Mouse (Mus musculus): ENCODE data around the gene Cnp. TPM values are rescaled to one million over a fixed set of nuclear protein-coding genes. Genes with fewer than 3 reads are reported as not detected.
A peak's percentile ranks its signal among the peaks of the same experiment; 100 is the strongest.
"Not testable (repeated sequence)": the region's sequence is repeated elsewhere in the genome, so short reads cannot be mapped to it uniquely, and the experiment has no call there.

The Cnp gene
- polyA plus RNA-seq, 1 experiment = 227 TPM

DNA sequence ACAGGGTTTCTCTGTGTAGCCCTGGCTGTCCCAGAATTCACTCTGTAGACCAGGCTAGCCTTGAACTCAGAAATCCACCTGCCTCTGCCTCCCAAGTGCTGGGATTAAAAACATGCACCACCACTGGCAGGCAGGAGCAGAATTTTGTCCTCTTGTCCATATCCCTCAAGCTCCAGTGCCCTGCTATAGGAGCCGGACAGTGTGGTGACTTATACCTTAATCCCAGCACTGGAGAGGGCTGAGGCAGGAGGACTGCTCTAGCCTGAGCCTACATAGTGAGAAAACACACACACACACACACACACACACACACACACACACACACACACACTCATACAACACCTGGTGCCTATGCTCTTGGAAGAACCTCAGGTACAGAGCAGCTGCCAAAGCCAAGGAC lies 7.7 kb downstream of the Cnp start:
- not testable (repeated sequence) for DNase-seq (ENCODE audit: extremely low spot score in 1 of 2, low spot score in 1 of 2)

DNA sequence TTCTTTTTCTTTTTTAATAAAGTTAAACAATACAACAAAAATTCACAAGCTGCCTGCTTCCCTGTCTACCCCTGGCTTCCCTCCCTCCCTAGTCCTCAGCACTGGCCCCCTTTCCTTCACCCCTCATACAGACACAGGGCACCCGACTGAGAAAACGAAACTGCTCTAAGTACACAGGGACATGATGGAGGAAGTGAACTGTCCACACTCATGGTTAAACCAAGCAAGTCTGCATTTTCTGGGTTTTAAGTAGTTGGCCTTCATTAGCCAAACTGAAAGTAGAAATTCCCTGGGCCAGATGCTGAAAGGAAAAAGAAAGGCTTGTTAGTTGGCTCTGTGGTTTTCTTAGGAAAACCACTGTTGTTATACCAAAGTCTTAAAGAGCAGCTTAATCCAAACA lies 8.1 kb downstream of the Cnp start:
- DNase-seq (ENCODE audit: extremely low spot score in 1 of 2, low spot score in 1 of 2) = no peak

DNA sequence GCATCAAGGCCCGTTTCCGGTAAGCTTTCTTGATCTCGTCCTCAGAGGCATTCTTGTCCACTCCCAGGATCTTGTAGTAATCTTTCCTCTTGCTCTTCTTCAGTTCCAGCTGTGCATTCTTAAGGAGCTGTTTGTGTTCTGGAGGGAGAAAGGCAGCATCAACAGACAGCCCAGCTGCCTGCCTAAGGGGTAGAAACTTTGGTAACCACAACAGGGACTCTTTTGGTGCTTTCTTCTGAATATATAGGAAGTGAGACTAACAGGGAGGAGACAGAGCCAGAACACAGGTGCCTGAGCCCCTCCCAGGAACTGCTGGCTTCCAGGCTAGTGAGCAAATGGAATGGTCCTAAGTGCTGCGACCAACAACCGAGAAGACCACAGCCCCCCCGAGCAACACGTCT lies 9.9 kb downstream of the Cnp start:
- DNase-seq (ENCODE audit: extremely low spot score in 1 of 2, low spot score in 1 of 2) = no peak

DNA sequence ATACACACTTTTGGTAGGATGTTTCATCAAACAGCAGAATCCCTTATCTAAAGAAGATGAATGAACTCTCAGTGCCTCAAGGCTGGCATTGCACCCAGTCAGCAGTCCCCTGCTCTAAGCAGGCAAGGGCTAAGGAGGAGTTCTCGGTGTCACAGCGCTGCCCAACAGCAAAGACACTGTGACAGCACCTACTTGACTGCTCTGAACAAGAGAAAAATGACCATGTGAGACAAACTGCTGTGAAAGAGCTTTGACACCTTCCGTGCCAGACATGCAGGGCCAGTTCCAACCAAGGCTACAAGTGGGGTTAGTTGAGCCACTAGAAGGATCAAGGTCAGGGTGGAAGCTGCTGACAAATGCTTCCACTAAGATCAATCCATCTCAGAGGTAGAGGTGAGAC lies 10.4 kb downstream of the Cnp start:
- no peak for DNase-seq (ENCODE audit: extremely low spot score in 1 of 2, low spot score in 1 of 2)

DNA sequence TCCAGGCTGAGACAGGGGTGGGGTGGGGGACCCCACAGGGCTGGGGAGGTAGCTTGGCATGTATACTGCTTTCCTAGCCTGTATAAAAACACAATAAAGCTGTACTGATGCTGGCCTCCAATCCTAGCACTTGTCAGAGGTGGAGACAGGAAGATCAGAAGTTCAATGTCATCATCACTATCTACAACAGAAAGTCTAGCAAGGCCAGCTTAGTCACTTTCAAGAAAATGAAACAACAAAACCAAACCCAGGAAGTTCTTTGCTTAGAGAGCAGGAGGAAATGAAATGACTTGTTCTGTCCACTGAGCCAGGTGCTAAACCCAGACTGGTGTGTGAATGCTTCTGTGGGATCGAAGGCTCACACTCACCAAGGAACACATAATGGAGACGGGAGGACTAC lies 13.8 kb downstream of the Cnp start:
- DNase-seq (ENCODE audit: extremely low spot score in 1 of 2, low spot score in 1 of 2) = no peak

DNA sequence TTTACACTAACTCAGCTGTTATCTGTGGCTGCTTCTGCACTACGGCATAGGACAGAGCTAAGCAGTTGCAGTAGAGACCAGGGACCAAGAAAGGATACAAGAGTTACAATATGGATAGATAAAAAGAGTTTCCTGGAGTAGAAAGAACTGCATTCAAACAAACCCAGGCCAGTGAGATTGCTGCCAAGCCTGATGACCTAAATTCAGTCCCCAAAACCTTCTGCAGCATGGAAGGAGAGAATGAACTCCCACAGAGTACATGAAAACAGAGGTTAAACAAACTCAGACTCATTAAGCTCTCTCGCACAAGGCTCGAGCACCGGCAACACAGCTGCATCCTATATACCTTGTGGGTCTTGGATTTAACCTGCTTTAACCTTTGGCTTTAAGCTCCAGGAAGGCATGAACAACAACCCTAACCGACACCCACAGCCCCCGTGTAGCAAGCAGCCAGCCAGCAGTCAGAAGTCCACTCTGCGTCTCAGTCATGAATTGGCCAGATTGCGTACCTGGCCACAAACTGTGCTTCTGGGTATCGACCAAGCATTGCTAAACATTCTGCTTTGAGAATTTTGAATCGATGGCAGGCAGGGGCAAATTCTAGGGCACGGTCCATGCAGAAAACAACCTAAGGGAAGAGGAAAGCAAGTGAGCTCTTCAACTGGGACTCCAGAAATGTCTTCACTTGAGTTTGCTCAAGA lies 17.8 kb downstream of the Cnp start:
- DNase-seq (ENCODE audit: extremely low spot score in 1 of 2, low spot score in 1 of 2) = no peak

DNA sequence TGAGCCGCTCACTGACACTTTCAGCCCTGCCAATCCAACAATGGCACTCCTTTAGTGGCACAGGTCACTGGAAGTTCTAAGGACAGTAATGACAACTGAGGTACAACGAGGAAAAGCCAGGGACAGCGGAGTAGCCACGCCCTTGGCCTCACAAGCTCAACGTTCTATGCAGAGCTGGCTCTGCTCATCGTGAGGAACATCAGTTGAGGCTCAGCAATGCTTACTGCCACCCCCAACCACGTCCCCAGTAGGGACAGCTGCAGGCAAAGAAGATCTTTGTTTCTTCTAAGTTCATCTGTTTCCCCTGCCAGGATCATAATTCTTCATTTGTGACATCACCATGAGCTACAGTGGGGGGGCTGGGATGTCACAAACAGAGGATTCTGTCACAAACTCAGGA lies 19.9 kb downstream of the Cnp start:
- no peak for DNase-seq (ENCODE audit: extremely low spot score in 1 of 2, low spot score in 1 of 2)

DNA sequence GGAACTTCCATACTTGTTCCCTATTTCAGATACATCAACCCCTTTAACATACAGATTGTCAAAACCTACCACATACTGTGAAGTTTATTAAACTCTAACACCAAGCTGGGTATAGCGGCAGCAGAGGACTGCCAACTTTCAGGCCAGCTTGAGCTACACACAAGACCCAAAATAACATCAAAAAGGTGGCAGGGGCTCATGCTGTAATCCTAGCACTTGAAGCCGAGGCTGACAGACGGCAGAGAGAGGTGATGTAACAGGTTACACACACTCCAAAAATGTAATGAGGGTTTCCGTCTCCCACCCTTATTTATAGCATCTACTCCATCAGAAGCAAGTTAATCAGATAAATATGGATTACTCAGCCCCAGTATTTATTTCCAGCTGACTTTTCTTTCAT lies 20.8 kb downstream of the Cnp start:
- DNase-seq (ENCODE audit: extremely low spot score in 1 of 2, low spot score in 1 of 2) = no peak

DNA sequence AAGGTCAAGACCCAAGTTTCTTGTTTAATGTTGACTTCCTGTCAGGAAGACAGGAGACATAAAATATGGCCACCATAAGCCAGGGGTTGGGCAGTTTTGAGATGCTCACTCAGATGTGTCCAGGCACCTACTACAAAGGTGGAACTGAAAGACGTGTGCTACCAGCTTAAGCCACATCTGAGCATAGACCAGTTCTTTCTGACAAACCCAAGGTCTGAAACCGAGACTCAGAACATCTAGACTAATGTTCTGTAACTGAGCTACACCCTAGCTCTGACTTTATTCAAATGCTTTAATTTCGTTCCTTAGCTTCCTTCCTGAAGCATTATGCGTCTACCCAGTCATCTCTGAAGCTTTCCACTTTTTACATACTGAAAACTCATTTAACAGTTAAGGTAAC lies 23.4 kb downstream of the Cnp start:
- DNase-seq (ENCODE audit: extremely low spot score in 1 of 2, low spot score in 1 of 2) = no peak

DNA sequence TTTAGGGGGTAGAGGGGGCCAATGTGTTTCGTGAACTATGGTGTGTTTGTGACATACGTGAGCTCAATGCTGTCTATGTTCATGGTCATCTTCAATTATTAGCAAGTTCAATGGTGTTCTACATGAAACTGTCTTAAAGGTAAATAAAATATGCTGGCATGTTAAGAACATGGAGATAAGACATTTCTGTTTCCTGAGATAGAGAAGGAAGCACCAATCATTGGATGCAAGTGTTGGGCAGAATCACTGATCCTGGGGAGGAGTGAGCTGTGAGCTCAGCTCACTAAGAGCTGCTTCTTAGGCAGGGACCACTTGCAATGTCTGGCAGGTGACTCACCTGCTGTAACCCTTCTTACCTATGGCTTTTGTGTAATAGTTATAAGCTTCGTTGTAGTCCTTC lies 26.7 kb downstream of the Cnp start:
- no peak for DNase-seq (ENCODE audit: extremely low spot score in 1 of 2, low spot score in 1 of 2)

DNA sequence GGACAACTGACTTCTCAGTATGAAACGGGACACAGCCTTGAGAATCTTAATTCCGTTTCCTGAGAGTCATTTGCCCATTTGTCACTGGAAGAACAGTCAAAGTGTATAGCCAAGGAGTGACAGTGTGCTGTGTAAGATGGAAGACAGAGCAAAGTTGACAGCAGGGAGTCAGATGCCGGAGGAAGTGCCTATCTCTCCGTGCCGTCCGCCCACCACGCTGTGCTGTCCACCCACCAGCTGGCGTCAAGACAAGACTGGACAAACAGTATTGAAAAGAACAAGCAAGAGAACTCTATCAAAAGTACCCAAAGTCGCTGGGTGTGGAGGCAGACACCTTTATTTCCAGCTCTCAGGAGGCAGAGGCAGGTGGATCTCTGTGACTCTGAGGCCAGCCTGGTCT lies 28.5 kb downstream of the Cnp start:
- DNase-seq (ENCODE audit: extremely low spot score in 1 of 2, low spot score in 1 of 2) = no peak

DNA sequence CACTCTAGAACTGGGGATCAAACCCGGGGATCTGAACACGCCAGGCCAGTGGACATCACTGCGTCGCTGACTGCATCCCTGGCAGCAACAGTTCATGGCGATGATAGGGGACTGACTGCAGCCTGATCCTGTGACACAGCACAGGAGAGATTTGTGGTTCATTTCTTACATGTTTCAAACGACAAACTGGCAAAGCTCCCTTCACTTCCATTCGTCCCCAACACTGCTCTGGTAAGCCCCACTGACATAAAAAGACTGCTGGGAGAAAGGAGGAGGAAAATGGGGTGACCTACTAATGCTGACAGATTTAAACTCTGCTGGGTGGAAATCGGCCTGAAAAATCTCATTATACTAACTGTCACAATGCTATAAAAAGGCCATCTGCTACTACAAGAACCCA lies 29.1 kb downstream of the Cnp start:
- DNase-seq (ENCODE audit: extremely low spot score in 1 of 2, low spot score in 1 of 2) = no peak

DNA sequence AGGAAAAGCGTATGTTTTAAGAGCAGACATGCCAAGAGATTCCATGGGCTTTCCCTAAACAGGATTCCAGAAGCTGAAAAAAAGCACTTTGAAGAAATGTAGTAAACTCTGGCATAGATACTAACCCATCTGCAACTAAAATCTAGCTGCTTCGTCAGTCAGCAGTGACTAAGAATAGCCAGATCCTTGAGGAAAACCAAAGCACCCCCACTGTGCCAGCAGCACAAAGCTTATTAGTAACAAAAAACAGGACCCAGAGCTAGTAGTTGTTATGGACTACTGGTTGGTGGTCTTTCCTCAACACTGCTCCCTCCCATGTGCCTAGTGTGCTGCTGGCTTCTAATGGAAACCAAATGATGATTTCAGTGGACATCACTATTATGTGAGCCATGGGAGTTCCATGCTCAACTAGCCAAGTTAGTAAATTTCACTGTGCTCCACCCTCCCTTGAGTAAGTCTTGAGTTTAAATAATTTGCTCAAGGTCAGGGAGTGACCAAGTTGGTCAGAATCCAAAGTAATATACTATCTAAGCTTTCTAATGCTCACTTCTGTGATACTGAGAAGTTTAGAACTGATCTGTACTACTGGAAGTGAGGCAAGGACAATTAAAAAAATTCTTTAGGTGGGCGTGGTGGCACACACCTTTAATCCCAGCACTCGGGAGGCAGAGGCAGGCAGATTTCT lies 29.8 kb downstream of the Cnp start:
- DNase-seq (ENCODE audit: extremely low spot score in 1 of 2, low spot score in 1 of 2) = peak in 1 of 2 experiments; percentile 51

DNA sequence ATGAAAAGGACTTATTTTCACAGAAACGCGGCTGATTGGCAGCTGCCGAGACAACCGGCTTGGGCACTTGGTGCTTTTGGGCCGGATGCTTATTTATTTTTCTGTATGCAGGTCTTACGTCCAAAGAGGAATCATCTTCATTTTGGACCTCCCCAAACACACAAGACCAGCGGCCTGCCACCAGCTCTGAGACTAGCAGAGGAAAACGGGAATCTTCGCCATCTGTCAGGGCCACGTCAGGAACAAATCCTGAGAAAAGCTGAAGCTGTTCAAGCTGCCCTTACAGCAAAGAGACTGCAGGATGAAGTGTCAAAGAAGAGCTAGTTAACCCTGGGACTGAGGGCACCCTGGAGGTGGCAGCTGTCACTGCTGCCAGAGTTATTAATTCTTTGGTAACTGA lies 30.7 kb downstream of the Cnp start:
- DNase-seq (ENCODE audit: extremely low spot score in 1 of 2, low spot score in 1 of 2) = no peak

DNA sequence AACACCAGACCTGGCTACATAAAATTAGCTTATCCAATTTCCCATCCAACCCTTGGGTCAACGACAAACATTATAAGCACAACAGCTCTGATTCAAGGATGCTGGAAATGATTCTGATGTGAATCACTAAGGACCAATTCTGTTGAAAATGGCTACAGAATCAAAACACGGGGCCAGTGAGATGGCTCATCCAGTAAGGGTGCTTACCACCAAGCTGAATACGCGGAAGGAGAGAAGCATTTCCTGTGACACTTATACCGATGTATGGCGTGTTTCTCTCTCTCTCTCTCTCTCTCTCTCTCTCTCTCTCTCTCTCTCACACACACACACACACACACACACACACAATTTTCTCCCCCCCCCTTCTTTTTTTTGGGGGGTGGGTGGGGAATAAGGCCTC lies 32.4 kb downstream of the Cnp start:
- no peak for DNase-seq (ENCODE audit: extremely low spot score in 1 of 2, low spot score in 1 of 2)

DNA sequence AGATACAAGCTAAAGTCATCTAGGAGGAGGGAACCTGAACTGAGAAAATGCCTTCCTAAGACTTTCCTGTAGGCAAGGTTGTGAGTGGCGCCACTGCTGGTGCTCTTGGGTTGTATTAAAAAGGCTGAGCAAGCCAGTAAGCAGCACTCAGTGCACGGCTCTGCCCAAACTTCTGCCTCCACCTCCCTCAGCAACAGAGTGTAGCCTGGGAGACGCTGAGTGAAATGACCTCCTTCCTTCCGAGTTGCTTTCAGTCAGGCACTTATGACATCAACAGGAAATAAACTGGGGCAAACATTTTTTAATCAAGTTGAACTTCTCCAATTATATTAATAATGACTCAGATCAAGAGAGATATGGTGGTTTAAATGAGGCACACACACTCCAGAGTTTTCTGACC lies 34.1 kb downstream of the Cnp start:
- no peak for DNase-seq (ENCODE audit: extremely low spot score in 1 of 2, low spot score in 1 of 2)

DNA sequence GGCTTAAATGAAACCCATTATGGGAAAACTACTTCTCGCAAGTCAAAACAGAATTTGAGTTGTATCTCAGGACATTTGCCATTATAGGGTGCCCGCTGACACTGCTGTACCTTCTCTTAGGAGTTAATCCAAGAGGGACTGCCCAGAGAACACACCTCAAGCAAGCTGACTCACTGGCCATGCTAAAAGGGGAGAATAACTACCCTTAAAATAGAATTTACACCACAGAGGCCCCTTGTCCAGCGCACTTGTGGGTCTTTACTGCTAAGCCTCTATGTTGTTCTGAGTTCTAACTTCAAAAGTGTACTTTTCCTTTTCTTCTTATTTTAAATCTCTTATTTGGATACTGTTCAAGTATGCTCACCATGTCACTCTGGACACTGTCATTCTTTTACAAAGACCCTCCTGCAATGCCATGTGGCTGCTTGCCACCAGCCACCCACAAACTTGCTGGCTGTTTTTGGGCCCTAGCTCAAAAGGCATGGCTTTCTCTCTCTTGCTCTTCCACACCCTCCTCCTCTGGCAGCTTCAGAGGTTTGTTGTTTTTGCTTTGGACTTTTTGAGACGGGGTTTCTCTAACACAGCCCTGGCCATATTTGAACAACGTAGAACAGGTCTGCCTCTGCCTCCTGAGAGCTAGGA lies 34.8 kb downstream of the Cnp start:
- DNase-seq (ENCODE audit: extremely low spot score in 1 of 2, low spot score in 1 of 2) = no peak

DNA sequence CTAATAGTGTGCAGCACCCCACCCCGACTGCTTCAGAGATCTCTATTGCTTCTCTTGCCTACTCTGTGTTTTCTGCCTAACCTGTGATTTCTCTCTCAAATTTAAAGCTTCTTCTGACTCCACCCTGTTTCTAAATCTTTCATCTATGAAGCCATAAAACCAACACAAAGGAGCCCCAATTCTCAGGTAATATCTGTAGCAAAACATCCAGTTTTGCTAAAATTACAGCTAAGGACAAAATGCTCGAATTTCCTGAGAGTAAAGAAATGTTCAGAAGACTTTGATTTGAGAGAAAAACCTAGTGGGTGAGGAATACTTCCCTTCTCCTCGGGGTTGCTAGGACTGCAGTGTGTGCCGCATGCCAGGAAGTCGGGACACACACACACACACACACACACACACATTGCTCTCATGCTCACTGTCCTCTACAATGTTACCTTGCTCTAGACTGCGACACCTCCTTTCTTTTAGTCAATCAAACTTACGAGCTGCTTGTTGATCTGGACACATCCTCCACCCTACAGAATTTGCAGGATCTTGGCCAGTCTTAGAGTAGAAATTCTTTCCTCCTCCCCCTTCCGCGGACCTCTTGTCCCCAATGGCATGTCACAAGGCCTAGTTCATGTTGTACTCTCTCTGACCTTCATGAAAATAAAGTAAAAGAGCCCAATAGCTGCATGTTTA lies 35.4 kb downstream of the Cnp start:
- DNase-seq (ENCODE audit: extremely low spot score in 1 of 2, low spot score in 1 of 2) = no peak

DNA sequence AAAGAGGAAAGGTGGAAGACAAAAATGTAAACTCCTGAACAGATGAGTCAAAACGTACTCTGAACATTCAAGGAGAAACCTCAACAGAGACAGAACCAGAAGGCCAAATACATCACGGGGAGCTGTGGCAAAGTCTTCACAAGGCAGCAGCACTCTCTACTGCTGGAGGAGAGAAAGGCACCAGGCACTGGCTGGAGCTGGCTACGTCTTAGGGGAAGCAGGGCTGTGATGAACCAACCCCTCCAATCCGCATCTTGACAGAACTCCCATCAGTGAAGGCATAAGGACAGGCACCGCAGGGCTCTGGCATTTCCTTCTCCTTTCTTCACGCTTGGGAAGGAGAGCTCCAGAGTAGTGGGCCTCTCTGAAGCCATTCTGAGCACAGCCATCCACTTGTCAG lies 36.9 kb downstream of the Cnp start:
- DNase-seq (ENCODE audit: extremely low spot score in 1 of 2, low spot score in 1 of 2) = no peak

DNA sequence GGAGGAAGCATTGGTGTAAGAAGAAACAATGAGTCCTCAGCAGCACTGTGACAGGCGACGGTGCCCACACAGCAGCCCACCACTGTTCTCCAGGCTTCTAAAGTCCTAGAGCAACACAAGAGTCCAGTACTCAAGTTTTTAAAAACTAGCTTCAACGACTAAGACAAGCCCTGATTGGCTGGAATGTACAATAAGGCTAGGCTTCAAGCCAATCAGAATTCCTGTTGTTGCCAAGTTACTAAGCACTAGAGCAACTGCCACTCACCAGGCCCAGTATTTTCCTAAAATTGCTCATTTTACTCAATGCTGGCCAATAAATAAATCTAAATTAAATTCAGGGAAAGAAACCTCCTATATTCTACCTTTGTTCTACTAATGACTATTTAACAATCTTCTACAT lies 38.5 kb downstream of the Cnp start:
- peak in 1 of 2 experiments; percentile 56 for DNase-seq (ENCODE audit: extremely low spot score in 1 of 2, low spot score in 1 of 2)

DNA sequence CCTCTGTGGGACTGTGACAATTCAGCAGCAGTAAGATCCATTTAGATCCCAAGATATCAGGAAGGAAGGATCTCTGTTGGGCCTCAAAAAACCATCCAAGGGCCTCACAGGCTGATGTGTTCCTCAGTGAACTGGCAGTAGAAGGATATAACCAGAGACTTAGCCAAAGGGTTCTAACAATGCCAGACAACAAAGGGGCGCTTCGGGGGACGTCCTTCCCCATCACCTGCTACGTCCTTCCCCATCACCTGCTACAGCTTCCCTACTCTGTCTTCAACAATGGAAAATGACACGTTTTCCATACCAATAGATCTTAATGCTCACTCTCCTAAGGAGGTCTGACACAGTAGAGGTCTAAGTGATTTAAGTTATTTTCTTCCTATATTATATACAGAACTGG lies 41.6 kb downstream of the Cnp start:
- no peak for DNase-seq (ENCODE audit: extremely low spot score in 1 of 2, low spot score in 1 of 2)

DNA sequence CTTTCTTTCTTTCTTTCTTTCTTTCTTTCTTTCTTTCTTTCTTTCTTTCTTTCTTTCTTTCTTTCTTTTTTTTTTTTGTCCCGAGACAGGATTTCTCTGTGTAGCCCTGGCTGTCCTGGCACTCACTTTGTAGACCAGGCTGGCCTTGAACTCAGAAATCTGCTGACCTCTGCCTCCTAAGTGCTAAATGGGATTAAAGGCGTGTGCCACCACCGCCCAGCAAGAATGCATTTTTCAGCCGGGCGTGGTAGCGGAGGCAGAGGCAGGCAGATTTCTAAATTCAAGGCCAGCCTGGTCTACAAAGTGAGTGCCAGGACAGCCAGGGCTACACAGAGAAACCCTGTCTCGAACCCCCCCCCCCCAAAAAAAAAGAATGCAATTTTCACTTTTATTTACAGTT lies 42.1 kb downstream of the Cnp start:
- DNase-seq (ENCODE audit: extremely low spot score in 1 of 2, low spot score in 1 of 2) = not testable (repeated sequence)
